Mouse (Mus musculus) embryonic facial prominence, embryonic 14.5 days (tissue): ENCODE data around the gene Il17rd. TPM values are rescaled to one million over a fixed set of nuclear protein-coding genes. Genes with fewer than 3 reads are reported as not detected.

Experiments used
- ATAC-seq: fragments of 200-750 bp; cut with Nextera tagmentation; 2 replicates; pipeline ENCODE4 v1.8.0; 2017; ENCODE audit warnings: low read depth, moderate number of reproducible peaks, moderate TSS enrichment
- DNase-seq: peaks from one replicate; pipeline ENCODE4 v3.0.0-alpha.2; 2015; ENCODE audit warnings: low spot score
- H3K27ac ChIP-seq: fragments of 300-500 bp; sonication (generic); replicated peaks from 2 replicates; pipeline ENCODE4 v1.5.1; 2014; ENCODE audit warnings: low read depth, mild to moderate bottlenecking, low read length, moderate library complexity
- H3K27me3 ChIP-seq: fragments of 300-500 bp; sonication (generic); replicated peaks from 2 replicates; pipeline ENCODE4 v1.6.1; 2014; ENCODE audit warnings: low read length; ENCODE audit not compliant: control insufficient read depth, insufficient read depth
- H3K36me3 ChIP-seq: fragments of 300-500 bp; sonication (generic); 2 replicates; pipeline ENCODE4 v1.6.1; 2014; ENCODE audit warnings: low read length, mixed read lengths; ENCODE audit not compliant: control insufficient read depth, insufficient read depth
- H3K4me1 ChIP-seq: fragments of 300-500 bp; sonication (generic); 2 replicates; pipeline ENCODE4 v1.6.1; 2014; ENCODE audit warnings: antibody characterized with exemption, low read length; ENCODE audit not compliant: control insufficient read depth, insufficient read depth
- H3K4me2 ChIP-seq: fragments of 300-500 bp; sonication (generic); 2 replicates; pipeline ENCODE4 v1.6.1; 2014; ENCODE audit warnings: low read depth, mild to moderate bottlenecking, low read length, moderate library complexity, mixed read lengths
- H3K4me3 ChIP-seq: fragments of 300-500 bp; sonication (generic); 2 replicates; pipeline ENCODE4 v1.5.1; 2014; ENCODE audit warnings: low read depth, mild to moderate bottlenecking, low read length
- H3K9ac ChIP-seq: fragments of 300-500 bp; sonication (generic); 2 replicates; pipeline ENCODE4 v1.6.1; 2014; ENCODE audit warnings: low read depth, mild to moderate bottlenecking, low read length, moderate library complexity, mixed read lengths
- H3K9me3 ChIP-seq: fragments of 300-500 bp; sonication (generic); 2 replicates; pipeline ENCODE4 v1.6.1; 2016; ENCODE audit warnings: low read length; ENCODE audit not compliant: control insufficient read depth
- WGBS: fragments of 180-500 bp; shearing (Covaris S2); extraction: QIAGEN DNeasy Blood & Tissue Kit; methylation state at CpG from one replicate; pipeline ENCODE4 v1.1.7; 2014; 5-methylcytosine and 5-hydroxymethylcytosine counted together
- polyA plus RNA-seq: library from polyadenylated mRNA; unstranded; fragments of >200 nt; fragmentation: Nextera tagmentation; extraction: Ambion mirVana; gene quantifications from 2 replicates; pipeline ENCODE4 v1.2.1, GENCODE M21; 2014

The Il17rd gene
- 4.9 and 5.7 TPM in 2 replicates for polyA plus RNA-seq

- H3K27ac ChIP-seq: peak within 1 kb of the TSS; percentile 82
- ATAC-seq (peak; percentile 94), DNase-seq (peak; percentile 97)
- 0% methylated on average over 5 of the region's 29 CpGs for WGBS
- no peaks in the 10 kb centered on the region for H3K36me3 ChIP-seq
- H3K4me3 ChIP-seq: peak within 1 kb of the TSS; percentile 99
- peaks cover 18% of the 10 kb centered on the region for H3K4me1 ChIP-seq
- peak within 1 kb of the TSS; percentile 92 for H3K9ac ChIP-seq
- H3K4me2 ChIP-seq: peak within 1 kb of the TSS; percentile 93
- no peaks in the 10 kb centered on the region for H3K27me3 ChIP-seq
- H3K9me3 ChIP-seq: no peaks in the 10 kb centered on the region
Measured at GRCm38 (mm10) chr14:27038783-27039182, at the start of gene Il17rd. Il17rd (plus strand) TSS chr14:27038941.

GRCm38 (mm10) chr14:26991622-26992021 lies 47.1 kb upstream of the Il17rd start:
- H3K4me2 ChIP-seq: no peak overlapping the region
- no peaks in the 10 kb centered on the region for H3K9me3 ChIP-seq
- H3K4me1 ChIP-seq: peaks cover 6% of the 10 kb centered on the region; the same call in 1 of the 2 replicates
- H3K27ac ChIP-seq: no peak overlapping the region
- H3K27me3 ChIP-seq: no peaks in the 10 kb centered on the region
- no peaks in the 10 kb centered on the region for H3K36me3 ChIP-seq
- H3K4me3 ChIP-seq: no peak overlapping the region
- DNase-seq (no peak), ATAC-seq (no peak)
- H3K9ac ChIP-seq: no peak overlapping the region
- WGBS: 71% methylated on average over 18 of the region's 18 CpGs

GRCm38 (mm10) chr14:26993427-26993826 lies 45.3 kb upstream of the Il17rd start:
- H3K4me3 ChIP-seq: no peak overlapping the region
- no peaks in the 10 kb centered on the region for H3K27me3 ChIP-seq
- ATAC-seq: no peak
- no peak for DNase-seq
- peaks cover 6% of the 10 kb centered on the region; the same call in 1 of the 2 replicates for H3K4me1 ChIP-seq
- H3K27ac ChIP-seq: no peak overlapping the region
- no peak overlapping the region for H3K9ac ChIP-seq
- H3K9me3 ChIP-seq: no peaks in the 10 kb centered on the region
- H3K36me3 ChIP-seq: no peaks in the 10 kb centered on the region
- H3K4me2 ChIP-seq: no peak overlapping the region
- 36% methylated on average over 3 of the region's 3 CpGs for WGBS

GRCm38 (mm10) chr14:26994211-26994741 lies 44.5 kb upstream of the Il17rd start, which contains the start of gene Hesx1:
Hesx1 (plus strand) TSS chr14:26994416.
- Histone ChIP-seq H3K27me3 (no peaks in the 10 kb centered on the region), H3K9me3 (no peaks in the 10 kb centered on the region), H3K36me3 (no peaks in the 10 kb centered on the region), H3K4me3 (peak within 1 kb of the TSS; percentile 33), H3K4me1 (peaks cover 6% of the 10 kb centered on the region; the same call in 1 of the 2 replicates), H3K4me2 (peak within 1 kb of the TSS; percentile 59), H3K9ac (peak within 1 kb of the TSS; percentile 52), H3K27ac (peak within 1 kb of the TSS; percentile 52)
- WGBS: 5% methylated on average over 16 of the region's 16 CpGs
- peak; percentile 71 for DNase-seq
- peak; percentile 88 for ATAC-seq

GRCm38 (mm10) chr14:26996257-26996656 lies 42.5 kb upstream of the Il17rd start:
- H3K4me3 ChIP-seq: no peak overlapping the region
- no peak overlapping the region for H3K27ac ChIP-seq
- no peak overlapping the region for H3K4me2 ChIP-seq
- H3K9me3 ChIP-seq: no peaks in the 10 kb centered on the region
- H3K4me1 ChIP-seq: peaks cover 6% of the 10 kb centered on the region; the same call in 1 of the 2 replicates
- H3K27me3 ChIP-seq: peaks cover 7% of the 10 kb centered on the region; the same call in 1 of the 2 replicates
- ATAC-seq (no peak), DNase-seq (no peak)
- no peak overlapping the region for H3K9ac ChIP-seq
- H3K36me3 ChIP-seq: no peaks in the 10 kb centered on the region

GRCm38 (mm10) chr14:27000386-27000785 lies 38.4 kb upstream of the Il17rd start:
- no peak for DNase-seq
- H3K4me2 ChIP-seq: 0 out of 2 replicates have a peak overlapping the region, but pooled peaks have one; percentile 0
- H3K36me3 ChIP-seq: no peaks in the 10 kb centered on the region
- H3K4me1 ChIP-seq: no peaks in the 10 kb centered on the region
- 1% methylated on average over 11 of the region's 11 CpGs for WGBS
- H3K27me3 ChIP-seq: peaks cover 7% of the 10 kb centered on the region; the same call in 1 of the 2 replicates
- H3K4me3 ChIP-seq: no peak overlapping the region
- H3K9ac ChIP-seq: no peak overlapping the region
- no peaks in the 10 kb centered on the region for H3K9me3 ChIP-seq
- no peak for ATAC-seq
- no peak overlapping the region for H3K27ac ChIP-seq

GRCm38 (mm10) chr14:27004906-27005305 lies 33.8 kb upstream of the Il17rd start:
- peaks cover 7% of the 10 kb centered on the region; the same call in 1 of the 2 replicates for H3K27me3 ChIP-seq
- DNase-seq (no peak), ATAC-seq (no peak)
- H3K27ac ChIP-seq: no peak overlapping the region
- H3K9ac ChIP-seq: no peak overlapping the region
- no peak overlapping the region for H3K4me3 ChIP-seq
- no peaks in the 10 kb centered on the region for H3K4me1 ChIP-seq
- H3K4me2 ChIP-seq: no peak overlapping the region
- no peaks in the 10 kb centered on the region for H3K9me3 ChIP-seq
- H3K36me3 ChIP-seq: no peaks in the 10 kb centered on the region
- WGBS: 72% methylated on average over 7 of the region's 7 CpGs

GRCm38 (mm10) chr14:27005937-27006336 lies 32.8 kb upstream of the Il17rd start:
- no peaks in the 10 kb centered on the region for H3K4me1 ChIP-seq
- 31% methylated on average over 6 of the region's 6 CpGs for WGBS
- ATAC-seq (no peak), DNase-seq (no peak)
- no peaks in the 10 kb centered on the region for H3K9me3 ChIP-seq
- H3K36me3 ChIP-seq: no peaks in the 10 kb centered on the region
- no peak overlapping the region for H3K4me3 ChIP-seq
- H3K4me2 ChIP-seq: no peak overlapping the region
- no peak overlapping the region for H3K27ac ChIP-seq
- H3K9ac ChIP-seq: no peak overlapping the region
- peaks cover 2% of the 10 kb centered on the region; the same call in 1 of the 2 replicates for H3K27me3 ChIP-seq

GRCm38 (mm10) chr14:27011561-27011960 lies 27.2 kb upstream of the Il17rd start:
- Histone ChIP-seq H3K4me2 (no peak overlapping the region), H3K36me3 (no peaks in the 10 kb centered on the region), H3K27ac (no peak overlapping the region), H3K9me3 (no peaks in the 10 kb centered on the region), H3K27me3 (no peaks in the 10 kb centered on the region), H3K4me3 (no peak overlapping the region), H3K9ac (no peak overlapping the region), H3K4me1 (no peaks in the 10 kb centered on the region)
- WGBS: 76% methylated on average over 5 of the region's 5 CpGs
- DNase-seq (no peak), ATAC-seq (no peak)
